Mouse (Mus musculus) retina, postnatal 1 day (tissue): ENCODE data around the gene Adra2a.
A peak's percentile ranks its signal among the peaks of the same experiment; 100 is the strongest.

ENCODE experiments used
- DNase-seq: peaks from one replicate; pipeline ENCODE4 v3.0.0-alpha.2; 2012

Gene Adra2a

GRCm38 (mm10) chr19:54043851-54044250, at the start of gene Adra2a:
Gene Adra2a (plus strand): TSS chr19:54044151.
- DNase-seq, result no peak

GRCm38 (mm10) chr19:53994276-53994675, 49.7 kb upstream of the Adra2a start:
- DNase-seq, result no peak

- DNase-seq, result no peak
Measured at GRCm38 (mm10) chr19:54010973-54011372, 33.0 kb upstream of the Adra2a start.

- DNase-seq, result no peak
Measured at GRCm38 (mm10) chr19:54014999-54015398, 29.0 kb upstream of the Adra2a start.

- no peak for DNase-seq
Measured at GRCm38 (mm10) chr19:54015503-54015902, 28.4 kb upstream of the Adra2a start.

- DNase-seq, result peak; percentile 83
Measured at GRCm38 (mm10) chr19:54035100-54035499, 8.9 kb upstream of the Adra2a start.

- DNase-seq, result no peak
Measured at GRCm38 (mm10) chr19:54039441-54039840, 4.5 kb upstream of the Adra2a start.

- DNase-seq, result no peak
Measured at GRCm38 (mm10) chr19:54040356-54041028, 3.5 kb upstream of the Adra2a start.

- peak; percentile 34 for DNase-seq
Measured at GRCm38 (mm10) chr19:54041029-54041367, 3.0 kb upstream of the Adra2a start.

GRCm38 (mm10) chr19:54044507-54045371, 788 bp downstream of the Adra2a start:
- DNase-seq, result peak; percentile 90

- no peak for DNase-seq
Measured at GRCm38 (mm10) chr19:54045412-54045811, 1.5 kb downstream of the Adra2a start.

- peak; percentile 41 for DNase-seq
Measured at GRCm38 (mm10) chr19:54045931-54046683, 2.2 kb downstream of the Adra2a start.

GRCm38 (mm10) chr19:54046684-54047070, 2.7 kb downstream of the Adra2a start:
- peak; percentile 35 for DNase-seq

GRCm38 (mm10) chr19:54047386-54048050, 3.6 kb downstream of the Adra2a start:
- DNase-seq, result peak; percentile 30

GRCm38 (mm10) chr19:54048161-54048885, 4.4 kb downstream of the Adra2a start:
- DNase-seq, result peak; percentile 6

- no peak for DNase-seq
Measured at GRCm38 (mm10) chr19:54051651-54052050, 7.7 kb downstream of the Adra2a start.

- no peak for DNase-seq
Measured at GRCm38 (mm10) chr19:54055845-54056244, 11.9 kb downstream of the Adra2a start.

GRCm38 (mm10) chr19:54068447-54068846, 24.5 kb downstream of the Adra2a start:
- DNase-seq, result no peak

- no peak for DNase-seq
Measured at GRCm38 (mm10) chr19:54070521-54070920, 26.6 kb downstream of the Adra2a start.

GRCm38 (mm10) chr19:54072233-54072800, 28.4 kb downstream of the Adra2a start:
- no peak for DNase-seq
